9 mouse cellular contexts compared by ENCODE assay signal in genomic region chr9:90241618-90242017, GRCm38 (mm10). TPM values are rescaled to one million over a fixed set of nuclear protein-coding genes. Genes with fewer than 3 reads are reported as not detected.
DNase-seq lines count a peak whose midpoint lies in the region; ATAC-seq and TF ChIP-seq lines count a peak whose summit lies in the region.
"Had no signal": no experiment of that assay in that cellular context is flagged by ENCODE, and none has a peak within 500 bp of the region (broad histone marks: within the 10 kb centered on the region; RNA-seq: fewer than 3 reads in every experiment).

No protein-coding gene starts in this region.

- no peak overlapping the region for H3K4me3 ChIP-seq in hindbrain, embryonic 11.5 days (ENCODE audit: low read depth, low read length)
- no peak overlapping the region for H3K4me3 ChIP-seq in hindbrain, embryonic 10.5 days
- no peak overlapping the region for H3K4me3 ChIP-seq in ES-E14 (ENCODE audit: insufficient read depth in 1 of 2, low read depth in 1 of 2, low read length in 2 of 2, poor library complexity in 1 of 2, severe bottlenecking in 1 of 2)
- no peak overlapping the region for H3K4me3 ChIP-seq in liver, embryonic 13.5 days (replicated peaks)
- H3K4me3 ChIP-seq in midbrain, embryonic 11.5 days (ENCODE audit: low read depth, low read length) = no peak overlapping the region

- H3K36me3 ChIP-seq in hindbrain, embryonic 11.5 days (ENCODE audit: control insufficient read depth, insufficient read depth, low read length) = no peaks in the 10 kb centered on the region
- peaks cover 19% of the 10 kb centered on the region for H3K36me3 ChIP-seq in hindbrain, embryonic 10.5 days
- H3K36me3 ChIP-seq in ES-E14 (ENCODE audit: control insufficient read depth, insufficient read depth, low read length, poor library complexity, severe bottlenecking) = no peaks in the 10 kb centered on the region; the same call in 1 of the 2 replicates
- H3K36me3 ChIP-seq in liver, embryonic 13.5 days = peaks cover 63% of the 10 kb centered on the region
- no peaks in the 10 kb centered on the region for H3K36me3 ChIP-seq in midbrain, embryonic 11.5 days (ENCODE audit: control insufficient read depth, insufficient read depth, low read length)

- no peak overlapping the region for H3K9ac ChIP-seq in hindbrain, embryonic 11.5 days (ENCODE audit: low read depth, low read length)
- H3K9ac ChIP-seq in ES-E14 (ENCODE audit: insufficient read depth, low read depth, low read length, poor library complexity, severe bottlenecking) = no peak overlapping the region
- no peak overlapping the region for H3K9ac ChIP-seq in liver, embryonic 13.5 days
- no peak overlapping the region for H3K9ac ChIP-seq in midbrain, embryonic 11.5 days (ENCODE audit: low read length)

- H3K27ac ChIP-seq in hindbrain, embryonic 11.5 days (ENCODE audit: low read depth, low read length) = no peak overlapping the region
- no peak overlapping the region for H3K27ac ChIP-seq in hindbrain, embryonic 10.5 days
- H3K27ac ChIP-seq in ES-E14 (ENCODE audit: insufficient read depth, low read depth, low read length, poor library complexity, severe bottlenecking) = no peak overlapping the region
- peak overlapping the region; percentile 76 for H3K27ac ChIP-seq in liver, embryonic 13.5 days
- no peak overlapping the region for H3K27ac ChIP-seq in midbrain, embryonic 11.5 days (ENCODE audit: low read depth, low read length)

- in situ Hi-C loops in ES-E14 (cut with MboI; ENCODE audit: low sequenced_read_pairs in 2 of 2, unreplicated experiment in 2 of 2) = no loop called here

- H3K4me1 ChIP-seq in hindbrain, embryonic 11.5 days (replicated peaks; ENCODE audit: control insufficient read depth, insufficient read depth, low read length) = no peaks in the 10 kb centered on the region
- H3K4me1 ChIP-seq in hindbrain, embryonic 10.5 days (replicated peaks) = no peaks in the 10 kb centered on the region
- H3K4me1 ChIP-seq in ES-E14 (ENCODE audit: control insufficient read depth in 2 of 2, insufficient read depth in 2 of 2, low read length in 2 of 2, poor library complexity in 1 of 2) = no peaks in the 10 kb centered on the region
- H3K4me1 ChIP-seq in liver, embryonic 13.5 days (replicated peaks) = peaks cover 93% of the 10 kb centered on the region
- H3K4me1 ChIP-seq in midbrain, embryonic 11.5 days (ENCODE audit: control insufficient read depth, insufficient read depth, low read length) = no peaks in the 10 kb centered on the region

- H3K9me3 ChIP-seq in hindbrain, embryonic 11.5 days (ENCODE audit: control insufficient read depth, low read length) = no peaks in the 10 kb centered on the region
- H3K9me3 ChIP-seq in hindbrain, embryonic 10.5 days = no peaks in the 10 kb centered on the region
- H3K9me3 ChIP-seq in ES-E14 (ENCODE audit: control insufficient read depth, insufficient read depth, low read depth, low read length) = no peaks in the 10 kb centered on the region
- H3K9me3 ChIP-seq in liver, embryonic 13.5 days (replicated peaks) = no peaks in the 10 kb centered on the region
- no peaks in the 10 kb centered on the region for H3K9me3 ChIP-seq in midbrain, embryonic 11.5 days (ENCODE audit: control insufficient read depth, low read length)

- WGBS in hindbrain, embryonic 11.5 days = 72% methylated on average over 7 of the region's 7 CpGs
- WGBS in hindbrain, embryonic 10.5 days = 70% methylated on average over 7 of the region's 7 CpGs
- 53% methylated on average over 7 of the region's 7 CpGs for WGBS in liver, embryonic 13.5 days (ENCODE audit: insufficient replicate concordance)
- 67% methylated on average over 7 of the region's 7 CpGs for WGBS in midbrain, embryonic 11.5 days

- peak; percentile 10 for DNase-seq in hindbrain, embryonic 11.5 days (ENCODE audit: low spot score)
- DNase-seq in hindbrain, embryonic 10.5 days (ENCODE audit: low spot score) = no peak
- DNase-seq in A20 (ENCODE audit: low read depth, low spot score) = peak; percentile 46
- DNase-seq in ES-E14 (ENCODE audit: low read depth, low spot score) = peak; percentile 36
- peak; percentile 63 for DNase-seq in liver, embryonic 13.5 days
- no peak for DNase-seq in urinary bladder, postnatal 4 days (ENCODE audit: low spot score in 2 of 2)
- no peak for DNase-seq in frontal cortex, postnatal 14 days (ENCODE audit: low spot score in 2 of 2)
- DNase-seq in midbrain, embryonic 11.5 days (ENCODE audit: low spot score, missing footprints) = no peak
- DNase-seq: adrenal gland, postnatal 10 days had no signal

- H3K27me3 ChIP-seq in hindbrain, embryonic 11.5 days (ENCODE audit: control insufficient read depth, insufficient read depth, low read length) = no peaks in the 10 kb centered on the region
- H3K27me3 ChIP-seq in hindbrain, embryonic 10.5 days (ENCODE audit: insufficient read depth, poor library complexity, severe bottlenecking) = no peaks in the 10 kb centered on the region
- H3K27me3 ChIP-seq in liver, embryonic 13.5 days = no peaks in the 10 kb centered on the region
- no peaks in the 10 kb centered on the region for H3K27me3 ChIP-seq in midbrain, embryonic 11.5 days (ENCODE audit: control insufficient read depth, insufficient read depth, low read length)

- H3K4me2 ChIP-seq in hindbrain, embryonic 11.5 days (replicated peaks; ENCODE audit: low read depth, low read length) = no peak overlapping the region
- no peak overlapping the region for H3K4me2 ChIP-seq in liver, embryonic 13.5 days
- no peak overlapping the region for H3K4me2 ChIP-seq in midbrain, embryonic 11.5 days

- no peak for ATAC-seq in hindbrain, embryonic 11.5 days (ENCODE audit: low FRiP score)
- no peak for ATAC-seq in liver, embryonic 13.5 days (ENCODE audit: low read depth)
- no peak for ATAC-seq in midbrain, embryonic 11.5 days (ENCODE audit: low FRiP score)

TF ChIP-seq in ES-E14, 5 proteins besides CTCF, POLR2A, EP300 and RAD21:
- no peak for TF ChIP-seq MAFK (IDR thresholded peaks at IDR 0.05; ENCODE audit: insufficient read depth, low read depth, low read length)
- TF ChIP-seq ZNF384 (IDR thresholded peaks at IDR 0.05; ENCODE audit: low read depth, low read length) = no peak
- no peak for TF ChIP-seq CHD2 (IDR thresholded peaks at IDR 0.05; ENCODE audit: low read depth, low read length)
- no peak for TF ChIP-seq ZC3H11A (IDR thresholded peaks at IDR 0.05; ENCODE audit: borderline replicate concordance, low read depth, low read length)
- no peak for TF ChIP-seq HCFC1 (IDR thresholded peaks at IDR 0.05; ENCODE audit: borderline replicate concordance, insufficient read depth, low read length)

RNA-seq across cellular contexts. Expression of gene Tbc1d2b, which starts 29.0 kb away (rescaled TPM):
- polyA plus RNA-seq in hindbrain, embryonic 11.5 days (2014; fragmentation: Nextera tagmentation; extraction: Ambion mirVana) = 8.0 and 9.1 TPM in 2 replicates
- 8.8 and 9.6 TPM in 2 replicates for polyA plus RNA-seq in hindbrain, embryonic 10.5 days (2016; fragmentation: Nextera tagmentation; extraction: Ambion mirVana)
- 6.8 and 10.2 TPM in 2 replicates for total RNA-seq in ES-E14 (2012; rRNA removed)
- 6.5 and 8.2 TPM in 2 replicates for polyA plus RNA-seq in liver, embryonic 13.5 days (2015; fragmentation: Nextera tagmentation; extraction: Ambion mirVana)
- 8.2 and 8.7 TPM in 2 replicates for polyA plus RNA-seq in midbrain, embryonic 11.5 days (2014; fragmentation: Nextera tagmentation; extraction: Ambion mirVana)

Comparison
In these comparisons a context has a peak if more than half of its experiments do, and no peak if none do; other contexts are left out.
1. DNase-seq: peak in hindbrain, embryonic 11.5 days (single experiment), A20 (single experiment), ES-E14 (single experiment) and liver, embryonic 13.5 days (single experiment); none in hindbrain, embryonic 10.5 days (single experiment), urinary bladder, postnatal 4 days (0 of 2), frontal cortex, postnatal 14 days (0 of 2) and midbrain, embryonic 11.5 days (single experiment).